Mouse (Mus musculus): ENCODE measurements around the gene Pou6f1.
"Not testable (repeated sequence)": the region's sequence is repeated elsewhere in the genome, so short reads cannot be mapped to it uniquely, and the experiment has no call there.

Pou6f1 gene

GRCm38 (mm10) chr15:100599276-100600046 lies at the start of gene Pou6f1:
Pou6f1 (minus strand) TSS chr15:100599984.
- no peak for DNase-seq

DNA sequence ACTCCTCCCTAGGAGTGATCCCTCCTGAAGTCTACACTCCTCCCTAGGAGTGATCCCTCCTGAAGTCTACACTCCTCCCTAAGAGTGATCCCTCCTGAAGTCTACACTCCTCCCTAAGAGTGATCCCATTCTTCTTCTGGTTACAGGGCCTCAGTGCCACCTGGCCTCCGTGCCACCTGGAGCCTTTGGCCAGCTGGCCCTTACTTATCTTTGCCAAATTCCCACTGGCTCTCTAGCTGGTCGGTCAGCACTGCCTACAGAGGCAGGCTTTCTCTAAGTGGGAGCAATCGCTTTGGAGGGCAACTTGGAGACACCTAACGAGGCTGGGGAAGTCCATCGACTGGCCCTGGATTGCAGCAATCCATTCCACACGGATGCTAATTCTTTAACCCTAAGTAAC lies 46.4 kb upstream of the Pou6f1 start:
- DNase-seq: no peak

DNA sequence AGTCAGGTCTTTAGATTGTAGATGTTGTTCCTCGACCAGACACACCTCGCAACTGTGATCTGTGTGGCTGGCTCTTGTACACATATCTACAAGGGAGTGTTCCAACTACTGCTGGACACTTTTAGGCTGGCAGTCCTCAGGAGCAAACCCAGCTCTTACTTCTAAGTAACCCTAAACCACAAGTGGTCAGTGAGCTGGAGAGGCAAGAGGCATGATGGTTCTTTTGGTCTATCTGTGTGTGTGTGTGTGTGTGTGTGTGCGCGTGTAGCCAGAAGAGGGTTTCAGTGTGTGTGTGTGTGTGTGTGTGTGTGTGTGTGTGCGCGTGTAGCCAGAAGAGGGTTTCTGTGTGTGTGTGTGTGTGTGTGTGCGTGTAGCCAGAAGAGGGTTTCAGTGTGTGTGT lies 42.7 kb upstream of the Pou6f1 start:
- DNase-seq: no peak

DNA sequence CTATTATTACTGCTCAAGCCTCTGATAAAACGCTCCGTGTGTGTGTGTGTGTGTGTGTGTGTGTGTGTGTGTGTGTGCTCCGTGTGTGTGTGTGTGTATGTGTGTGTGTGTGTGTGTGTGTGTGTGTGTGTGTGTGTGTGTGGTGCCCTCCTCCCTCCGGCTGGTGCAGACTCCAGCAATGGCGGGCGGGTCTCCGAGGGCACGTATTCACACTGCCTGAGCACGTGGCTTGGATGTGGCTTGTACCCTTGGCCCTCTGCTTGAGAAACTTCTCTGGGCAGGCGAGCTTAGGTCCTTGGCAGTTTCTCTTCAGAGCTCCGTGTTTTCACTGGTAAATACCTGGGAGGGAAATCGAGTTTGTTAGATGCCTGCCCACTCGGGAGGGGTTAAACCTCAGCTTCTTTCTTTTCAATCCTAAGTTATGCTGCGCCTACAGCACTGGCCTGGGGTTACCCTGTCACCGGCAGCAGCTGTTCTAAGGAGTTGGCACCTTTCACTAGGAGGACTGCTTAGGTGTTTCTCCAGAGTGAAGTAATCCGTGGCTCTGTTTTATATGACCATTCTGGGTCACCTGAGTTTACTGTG lies 41.5 kb upstream of the Pou6f1 start:
- no peak for DNase-seq

DNA sequence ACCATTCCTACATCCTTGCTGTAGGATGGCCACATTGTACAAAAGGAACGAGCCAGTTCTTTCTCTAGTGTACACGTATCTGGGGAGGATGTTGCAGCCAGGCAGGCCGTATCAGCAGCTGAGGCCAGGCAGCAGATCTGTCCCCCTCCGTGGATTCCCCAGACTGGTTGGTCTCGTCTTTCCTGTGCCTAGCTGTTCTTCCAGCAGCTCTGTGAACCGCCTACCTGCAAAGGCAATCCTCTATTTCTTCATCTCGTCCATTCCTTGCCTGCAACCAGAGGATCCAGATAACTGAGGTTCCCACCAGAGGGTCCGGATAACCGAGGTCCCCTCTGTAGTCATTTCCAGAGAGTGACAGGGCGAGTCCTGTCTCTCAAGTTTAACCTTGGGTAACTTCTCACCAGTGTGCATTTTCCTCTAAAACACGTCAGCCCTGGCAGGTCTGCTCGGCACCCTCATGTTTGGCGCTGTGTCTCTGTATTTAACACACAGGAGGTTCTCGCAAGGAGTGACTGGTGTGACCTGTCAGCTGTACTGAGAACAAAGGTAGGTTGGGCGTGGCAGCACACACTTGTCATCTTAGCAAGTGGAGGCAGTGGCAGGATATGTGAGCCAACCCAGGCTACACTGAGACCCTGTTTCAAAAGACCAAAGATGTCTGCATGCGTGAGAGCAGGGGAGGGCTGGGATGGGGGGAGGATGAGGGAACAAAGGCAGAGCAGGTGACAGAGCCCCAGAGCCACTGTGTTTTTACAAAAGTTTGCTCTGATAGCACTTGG lies 40.4 kb upstream of the Pou6f1 start:
- DNase-seq: no peak

GRCm38 (mm10) chr15:100637661-100638060 lies 37.9 kb upstream of the Pou6f1 start:
- peak; percentile 24 for DNase-seq

DNA sequence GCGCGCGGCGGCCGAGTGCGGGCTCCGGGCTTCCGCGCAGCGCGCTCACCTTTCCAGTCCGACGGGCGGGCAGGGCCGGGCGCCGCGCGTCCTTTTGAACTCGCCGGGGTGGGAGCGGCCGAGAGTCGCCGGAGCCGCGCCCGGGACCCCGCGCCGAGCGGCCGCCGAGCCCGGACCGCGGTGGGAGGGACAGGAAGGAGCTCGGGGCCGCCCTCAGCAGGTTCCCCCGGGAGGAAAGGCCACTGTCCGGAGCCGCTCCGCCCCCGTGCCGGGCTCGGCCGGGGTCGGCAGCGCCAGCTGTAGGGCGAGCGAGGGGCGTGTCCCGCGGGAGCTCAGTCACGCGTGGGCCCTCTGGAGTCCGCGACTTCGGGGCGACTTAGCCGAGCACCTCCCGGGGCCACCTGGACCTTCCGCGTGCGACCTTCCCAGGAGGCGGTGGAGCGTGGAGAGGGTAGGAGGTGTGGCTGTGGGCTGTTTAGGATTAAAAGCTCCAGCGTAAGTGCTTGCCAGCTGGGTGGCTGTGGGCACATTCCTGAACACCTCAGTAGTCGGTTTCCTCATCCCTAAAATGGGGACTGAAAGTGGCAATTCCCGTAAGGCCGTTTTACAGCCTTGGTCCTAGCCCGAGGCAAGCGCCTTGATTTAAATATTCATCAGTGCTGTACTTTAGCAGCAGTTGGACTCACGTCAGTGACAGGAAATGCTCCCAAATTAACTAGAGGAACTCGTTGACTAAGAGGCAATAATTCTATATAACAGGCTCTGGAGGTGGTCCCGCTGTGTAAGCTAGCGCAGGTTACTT lies 37.1 kb upstream of the Pou6f1 start, which contains the start of gene Smagp:
TSS of gene Smagp (minus strand) at position 241 of the 802 bp plus-strand sequence.
- peak; percentile 35 for DNase-seq

DNA sequence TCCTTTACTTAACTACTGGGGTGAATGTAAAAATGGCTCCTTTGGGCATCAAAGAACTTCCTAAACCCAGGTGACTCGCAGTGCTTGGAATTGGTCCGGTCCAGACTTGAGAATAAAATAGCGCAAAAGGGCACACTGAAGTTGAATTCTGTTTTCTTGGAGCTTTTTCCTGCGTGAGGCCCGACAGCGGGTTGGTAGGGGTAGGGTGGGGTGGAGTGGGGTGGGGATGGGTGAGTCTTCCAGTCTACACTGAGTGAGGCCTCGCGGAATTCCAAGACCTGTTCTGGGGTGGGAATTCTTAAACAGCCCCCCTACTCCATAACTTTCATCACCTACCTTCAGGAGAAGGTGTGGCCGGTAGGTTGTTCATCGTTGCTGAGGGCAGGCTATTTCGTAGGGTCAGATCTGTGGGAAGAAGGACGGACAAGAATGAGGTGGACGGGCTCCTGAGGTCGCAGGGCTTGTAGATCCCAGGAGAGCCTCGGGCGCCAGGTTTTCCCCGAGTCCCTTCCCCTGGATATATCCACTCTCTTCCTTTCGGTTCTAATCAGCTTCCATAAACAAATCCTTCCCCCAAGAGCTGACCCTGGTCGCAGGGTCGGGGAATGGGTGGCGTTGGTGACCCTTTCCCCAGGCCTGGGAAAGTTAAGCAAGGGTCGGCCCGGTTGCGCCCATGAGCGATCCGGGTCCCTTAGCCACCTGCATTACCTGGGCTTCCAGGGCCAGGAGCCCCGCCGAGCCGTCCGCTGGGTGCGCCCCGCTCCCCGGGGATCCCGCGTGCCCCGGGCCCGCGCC lies 36.3 kb upstream of the Pou6f1 start:
- no peak for DNase-seq

GRCm38 (mm10) chr15:100635239-100635638 lies 35.5 kb upstream of the Pou6f1 start:
- no peak for DNase-seq

DNA sequence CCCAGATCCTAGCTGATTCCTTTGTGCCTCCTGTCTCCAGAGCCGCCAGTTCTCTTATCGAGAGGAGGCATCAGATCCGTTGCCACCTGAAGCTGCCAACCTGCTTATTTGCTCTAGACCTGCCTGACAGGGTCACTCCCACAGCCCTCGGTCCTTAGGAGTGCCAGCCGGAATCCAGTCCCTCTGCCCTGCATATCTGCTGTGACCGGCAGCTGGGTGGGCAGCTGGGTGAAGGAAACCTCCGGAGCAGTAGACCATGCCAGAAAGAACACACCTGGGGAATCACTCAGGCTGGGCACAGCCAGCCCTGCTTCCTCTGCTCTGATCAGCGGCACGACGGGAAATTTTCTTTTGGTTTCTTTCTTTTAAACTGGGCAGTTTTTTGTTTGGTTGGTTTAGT lies 33.6 kb upstream of the Pou6f1 start:
- no peak for DNase-seq

GRCm38 (mm10) chr15:100632323-100632722 lies 32.5 kb upstream of the Pou6f1 start:
- no peak for DNase-seq

DNA sequence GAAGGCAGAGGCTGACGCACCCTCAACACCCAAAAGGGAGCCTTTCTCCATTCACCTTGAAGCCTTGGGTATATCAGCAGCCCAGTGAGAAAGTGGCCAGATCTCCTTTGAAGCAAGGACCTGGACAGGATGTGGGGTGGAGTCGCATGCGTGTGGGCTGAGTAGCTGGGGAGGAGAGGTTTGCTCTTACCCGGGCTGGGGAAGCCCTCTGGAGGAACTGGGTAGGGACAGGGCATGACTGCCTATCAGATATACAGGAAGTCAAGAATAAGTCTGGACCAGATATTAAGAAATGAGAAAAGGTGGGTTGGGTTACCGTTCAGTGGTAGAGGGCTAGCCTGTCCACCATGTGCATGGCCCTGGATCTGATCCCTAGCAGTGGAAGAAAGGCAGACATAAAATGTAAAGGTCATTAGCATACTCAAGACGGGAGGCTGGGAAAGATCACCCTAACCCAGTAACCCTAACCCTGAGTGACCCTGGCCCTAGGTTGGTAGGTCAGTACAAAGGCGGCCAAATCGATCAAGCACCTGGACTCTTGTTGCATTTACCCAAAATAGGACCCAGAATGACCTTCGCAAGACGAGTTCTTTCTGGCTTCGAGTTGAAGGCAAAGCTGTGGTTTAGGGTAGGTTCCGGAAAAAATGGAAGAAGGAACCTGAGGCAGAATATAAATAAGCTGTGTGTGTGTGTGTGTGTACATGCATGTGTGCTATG lies 31.8 kb upstream of the Pou6f1 start:
- no peak for DNase-seq

DNA sequence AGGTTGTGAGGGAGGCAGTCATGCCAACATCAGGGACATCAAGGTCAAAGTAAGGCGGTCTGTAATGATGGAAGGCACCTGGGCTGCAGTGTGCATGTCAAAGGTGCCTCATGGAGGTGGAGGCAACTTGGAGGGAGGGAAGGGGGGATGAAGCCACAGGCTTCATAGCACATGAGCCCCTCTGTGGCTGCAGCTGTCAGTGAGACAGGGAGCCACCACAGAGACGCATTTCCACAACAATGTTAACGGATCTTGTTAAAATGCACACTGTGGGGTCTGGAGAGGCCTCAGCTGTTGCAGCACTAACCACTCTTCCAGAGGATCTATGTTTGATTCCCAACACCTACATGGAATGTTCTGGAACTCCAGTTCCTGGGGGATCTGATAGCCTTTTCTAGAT lies 30.3 kb upstream of the Pou6f1 start:
- no peak for DNase-seq

DNA sequence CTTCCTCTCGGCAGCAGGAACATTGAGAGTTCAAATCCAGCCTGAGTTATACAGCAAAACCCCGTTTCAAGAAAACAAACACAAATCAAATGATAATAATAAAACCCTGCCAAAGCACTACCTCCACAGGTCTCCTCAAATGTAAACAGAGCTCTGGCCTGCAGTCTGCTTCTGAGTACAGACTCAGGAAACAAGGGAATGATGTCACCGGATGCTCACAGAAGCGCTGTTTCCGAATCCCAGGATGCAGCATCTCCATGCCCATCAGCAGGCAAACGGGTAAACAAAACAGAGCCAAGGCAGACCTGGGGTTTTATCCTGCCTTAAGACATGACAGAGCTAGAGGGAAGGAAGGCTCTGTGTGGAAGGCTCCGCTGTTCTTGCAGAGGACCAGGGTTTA lies 29.0 kb upstream of the Pou6f1 start:
- DNase-seq: no peak

GRCm38 (mm10) chr15:100627774-100628370 lies 28.1 kb upstream of the Pou6f1 start:
- no peak for DNase-seq

- peak; percentile 63 for DNase-seq
These were observed 27.5 kb upstream of the Pou6f1 start for GRCm38 (mm10) chr15:100627287-100627686.

DNA sequence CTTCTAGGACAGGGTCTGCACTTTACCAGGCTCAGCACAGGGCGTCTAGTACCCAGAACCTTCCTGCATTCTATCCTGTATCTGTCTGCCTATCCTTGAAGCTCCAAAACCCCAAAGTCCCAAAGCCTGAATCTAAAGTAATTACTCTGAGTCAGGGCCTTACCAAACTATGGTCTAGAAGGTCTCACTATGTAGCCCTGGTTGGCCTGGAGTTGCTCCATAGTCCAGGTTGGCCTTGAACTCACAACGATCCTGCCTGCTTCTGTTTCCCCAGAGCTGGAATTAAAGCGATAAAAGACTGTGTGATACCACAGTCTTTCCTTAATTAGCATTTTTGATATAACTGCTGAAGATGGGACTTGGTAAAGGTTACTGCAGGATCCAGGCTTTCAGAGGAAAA lies 24.7 kb upstream of the Pou6f1 start:
- no peak for DNase-seq

GRCm38 (mm10) chr15:100623754-100624153 lies 24.0 kb upstream of the Pou6f1 start:
- DNase-seq: no peak

GRCm38 (mm10) chr15:100622164-100622563 lies 22.4 kb upstream of the Pou6f1 start:
- no peak for DNase-seq

DNA sequence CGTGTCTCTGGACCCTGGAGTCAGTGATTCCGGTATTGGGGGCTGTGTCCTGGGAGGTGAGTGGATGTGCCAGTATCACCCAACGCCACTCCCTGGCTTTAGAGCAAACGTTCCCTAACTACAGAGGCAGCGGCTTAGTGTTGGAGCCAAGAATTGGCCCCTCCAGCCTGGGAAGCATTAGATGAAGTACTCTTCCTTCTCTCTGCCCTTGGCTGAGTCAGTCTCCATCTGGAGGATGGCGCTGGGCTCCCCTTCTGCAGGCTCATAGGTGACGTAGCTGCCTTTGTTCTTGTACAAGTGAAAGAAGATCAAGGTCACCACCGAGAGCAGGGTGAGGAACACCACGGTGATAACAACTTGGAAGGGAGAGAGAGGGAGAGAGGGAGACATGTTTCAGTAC lies 21.9 kb upstream of the Pou6f1 start:
- not testable (repeated sequence) for DNase-seq

- DNase-seq: no peak
These were observed 19.4 kb upstream of the Pou6f1 start for GRCm38 (mm10) chr15:100619200-100619599.

Measured in liver (tissue).